Mouse (Mus musculus) MEL (cell line): ENCODE measurements around the gene Pkdcc. TPM values are rescaled to one million over a fixed set of nuclear protein-coding genes. Genes with fewer than 3 reads are reported as not detected.

Source experiments
- DNase-seq: peaks from one replicate; pipeline ENCODE4 v3.0.0; 2011; ENCODE audit warnings: low read depth, low spot score
- H3K27ac ChIP-seq: 2 replicates; pipeline ENCODE4 v1.5.1; 2012; ENCODE audit warnings: low read depth, mild to moderate bottlenecking, control low read depth, low read length, moderate library complexity; ENCODE audit not compliant: control insufficient read depth
- H3K27me3 ChIP-seq, 2 experiments: fragments of 150-350 bp in 1 of 2; sonication (generic) in 1 of 2; 2 replicates each; pipeline ENCODE4 v1.6.1; 2012; ENCODE audit warnings: low read length in 2 of 2, mild to moderate bottlenecking in 2 of 2, improper control_type of control experiment in 1 of 2, moderate library complexity in 1 of 2; ENCODE audit not compliant: insufficient read depth in 2 of 2, control insufficient read depth in 1 of 2
- H3K36me3 ChIP-seq, 2 experiments: 2 replicates each; pipeline ENCODE4 v1.6.1; 2012 to 2014; ENCODE audit warnings: low read length in 2 of 2, improper control_type of control experiment in 1 of 2, inconsistent platforms in 1 of 2, mild to moderate bottlenecking in 1 of 2; ENCODE audit not compliant: insufficient read depth in 2 of 2, control insufficient read depth in 1 of 2
- H3K4me1 ChIP-seq, 2 experiments: fragments of 150-350 bp in 1 of 2; sonication (generic) in 1 of 2; 2 replicates each; pipeline ENCODE4 v1.6.1; 2012; ENCODE audit warnings: low read length in 2 of 2, improper control_type of control experiment in 1 of 2, mild to moderate bottlenecking in 1 of 2; ENCODE audit not compliant: insufficient read depth in 2 of 2, control insufficient read depth in 1 of 2
- H3K4me3 ChIP-seq, 2 experiments: fragments of 150-350 bp in 1 of 2; sonication (generic) in 1 of 2; 2 replicates each; pipeline ENCODE4 v1.5.1; 2012; ENCODE audit warnings: low read depth in 2 of 2, low read length in 2 of 2, mild to moderate bottlenecking in 2 of 2, moderate library complexity in 2 of 2, control low read depth in 1 of 2, improper control_type of control experiment in 1 of 2; ENCODE audit not compliant: control insufficient read depth in 1 of 2, insufficient read depth in 1 of 2
- H3K79me2 ChIP-seq: 2 replicates; pipeline ENCODE4 v1.6.1; 2012; ENCODE audit warnings: mild to moderate bottlenecking, low read length, moderate library complexity; ENCODE audit not compliant: control insufficient read depth, poor library complexity, insufficient read depth
- H3K9ac ChIP-seq: 2 replicates; pipeline ENCODE4 v1.6.1; 2012; ENCODE audit warnings: low read depth, mild to moderate bottlenecking, control low read depth, low read length, moderate library complexity; ENCODE audit not compliant: control insufficient read depth, poor library complexity, severe bottlenecking
- H3K9me3 ChIP-seq: fragments of 150-350 bp; sonication (generic); replicated peaks from 2 replicates; pipeline ENCODE4 v1.6.1; 2012; ENCODE audit warnings: mild to moderate bottlenecking, low read length, improper control_type of control experiment, moderate library complexity; ENCODE audit not compliant: insufficient read depth
- BHLHE40 ChIP-seq: IDR thresholded peaks from 2 replicates; pipeline ENCODE4 v1.6.1; 2012; ENCODE audit warnings: low read depth, mild to moderate bottlenecking, inconsistent platforms, low read length, improper control_type of control experiment, borderline replicate concordance
- CHD2 ChIP-seq: IDR thresholded peaks from 2 replicates; pipeline ENCODE4 v1.6.1; 2011; ENCODE audit warnings: low read length, improper control_type of control experiment
- ELF1 ChIP-seq: IDR thresholded peaks from 2 replicates; pipeline ENCODE4 v1.6.1; 2014; ENCODE audit warnings: low read depth, mild to moderate bottlenecking, inconsistent platforms, low read length, improper control_type of control experiment, moderate library complexity
- ETS1 ChIP-seq: IDR thresholded peaks from 2 replicates; pipeline ENCODE4 v1.6.1; 2012; ENCODE audit warnings: low read depth, mild to moderate bottlenecking, inconsistent platforms, low read length, improper control_type of control experiment, moderate library complexity
- KAT2A ChIP-seq: conservative IDR thresholded peaks from 2 replicates; pipeline ENCODE4 v1.6.1; 2012; ENCODE audit warnings: low read depth, low read length, improper control_type of control experiment, inconsistent platforms
- MAFK ChIP-seq: IDR thresholded peaks from 2 replicates; pipeline ENCODE4 v1.6.1; 2011; ENCODE audit warnings: low read depth, mild to moderate bottlenecking, low read length, improper control_type of control experiment, borderline replicate concordance
- MAX ChIP-seq: IDR thresholded peaks from 2 replicates; pipeline ENCODE4 v1.6.1; 2011; ENCODE audit warnings: low read length, improper control_type of control experiment
- MAZ ChIP-seq: IDR thresholded peaks from 2 replicates; pipeline ENCODE4 v1.6.1; 2012; ENCODE audit warnings: low read depth, mild to moderate bottlenecking, inconsistent platforms, low read length, improper control_type of control experiment
- NELFE ChIP-seq: IDR thresholded peaks from 2 replicates; pipeline ENCODE4 v1.6.1; 2011; ENCODE audit warnings: low read depth, low read length, improper control_type of control experiment
- POLR2A ChIP-seq, 2 experiments: IDR thresholded peaks; 2 replicates each; pipeline ENCODE4 v1.6.1; 2011 to 2012; ENCODE audit warnings: low read length in 2 of 2, mild to moderate bottlenecking in 2 of 2, control low read depth in 1 of 2, improper control_type of control experiment in 1 of 2, low read depth in 1 of 2, moderate library complexity in 1 of 2; ENCODE audit not compliant: control insufficient read depth in 1 of 2, insufficient read depth in 1 of 2, poor library complexity in 1 of 2
- POLR2AphosphoS2 ChIP-seq: IDR thresholded peaks from 2 replicates; pipeline ENCODE4 v1.6.1; 2011; ENCODE audit warnings: low read length, improper control_type of control experiment
- RAD21 ChIP-seq: IDR thresholded peaks from 2 replicates; pipeline ENCODE4 v1.6.1; 2011; ENCODE audit warnings: mild to moderate bottlenecking, low read depth, low read length, improper control_type of control experiment
- SIN3A ChIP-seq: IDR thresholded peaks from 2 replicates; pipeline ENCODE4 v1.6.1; 2012; ENCODE audit warnings: low read length, improper control_type of control experiment, inconsistent platforms
- SMC3 ChIP-seq: IDR thresholded peaks from 2 replicates; pipeline ENCODE4 v1.6.1; 2011; ENCODE audit warnings: low read depth, low read length, improper control_type of control experiment
- TBP ChIP-seq: IDR thresholded peaks from 2 replicates; pipeline ENCODE4 v1.8.0; 2011; ENCODE audit warnings: low read depth, low read length, improper control_type of control experiment
- TCF12 ChIP-seq: IDR thresholded peaks from 2 replicates; pipeline ENCODE4 v1.6.1; 2014; ENCODE audit warnings: low read depth, mild to moderate bottlenecking, inconsistent platforms, low read length, improper control_type of control experiment, moderate library complexity
- USF1 ChIP-seq: IDR thresholded peaks from 2 replicates; pipeline ENCODE4 v1.6.1; 2014; ENCODE audit warnings: low read depth, mild to moderate bottlenecking, inconsistent platforms, low read length, improper control_type of control experiment, moderate library complexity
- USF2 ChIP-seq, 2 experiments: IDR thresholded peaks; 2 replicates each; pipeline ENCODE4 v1.6.1; 2011 to 2012; ENCODE audit warnings: improper control_type of control experiment in 2 of 2, low read length in 2 of 2, borderline replicate concordance in 1 of 2, inconsistent platforms in 1 of 2, low read depth in 1 of 2, mild to moderate bottlenecking in 1 of 2; ENCODE audit not compliant: insufficient read depth in 1 of 2
- ZKSCAN1 ChIP-seq: IDR thresholded peaks from 2 replicates; pipeline ENCODE4 v1.6.1; 2012; ENCODE audit warnings: low read depth, mild to moderate bottlenecking, inconsistent platforms, low read length, improper control_type of control experiment, moderate library complexity
- ZNF384 ChIP-seq: IDR thresholded peaks from 2 replicates; pipeline ENCODE4 v1.6.1; 2012; ENCODE audit warnings: low read depth, mild to moderate bottlenecking, inconsistent platforms, low read length, improper control_type of control experiment
- polyA plus RNA-seq, 2 experiments: library from polyadenylated mRNA; stranded (reverse) in 1 of 2; unstranded in 1 of 2; fragments of >175 nt in 1 of 2; fragments of >200 nt in 1 of 2; gene quantifications; 2 replicates each; pipeline versions ENCODE4 v1.2.1 to v1.2.4; 2012; ENCODE audit warnings: low replicate concordance in 2 of 2, low read depth in 1 of 2; ENCODE audit not compliant: insufficient read length in 2 of 2, insufficient read depth in 1 of 2, missing spikeins in 1 of 2
- total RNA-seq: library from RNA; depleted of rRNA; stranded (reverse); fragments of 300-350 nt; gene quantifications from 2 replicates; pipeline ENCODE4 v1.2.3, GENCODE M21; 2012

Gene Pkdcc
- total and polyA plus RNA-seq, 3 experiments = not detected

- Histone ChIP-seq H3K4me1 (no peaks in the 10 kb centered on the region), H3K27me3 (no peaks in the 10 kb centered on the region)
Measured at GRCm38 (mm10) chr17:83218189-83218588, 3.1 kb downstream of the Pkdcc start.

DNA sequence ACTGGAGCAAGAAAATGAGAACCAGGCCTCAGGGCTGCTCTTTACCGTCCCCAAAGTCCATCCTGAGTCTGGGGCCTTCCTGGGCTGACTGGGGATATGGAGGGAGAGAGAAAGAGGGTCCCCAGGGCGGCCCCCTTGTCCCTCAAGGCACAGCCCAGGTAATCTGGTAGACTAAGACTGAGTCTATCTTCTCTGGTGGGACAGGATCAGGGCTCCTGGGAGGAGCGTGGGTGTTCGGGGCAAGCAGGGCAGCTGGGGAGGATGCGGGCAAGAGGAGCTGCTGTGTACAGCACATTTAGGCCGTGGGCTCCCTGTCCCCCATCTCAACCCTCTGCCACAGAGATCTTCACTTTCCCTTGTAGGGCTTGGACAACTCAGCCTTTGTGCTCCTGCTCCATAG is 3.6 kb downstream of the Pkdcc start:
- Histone ChIP-seq H3K9ac (no peak overlapping the region), H3K27ac (no peak overlapping the region), H3K27me3 (no peaks in the 10 kb centered on the region), H3K9me3 (no peaks in the 10 kb centered on the region), H3K4me1 (no peaks in the 10 kb centered on the region), H3K79me2 (no peaks in the 10 kb centered on the region), H3K4me3 (no peak overlapping the region), H3K36me3 (no peaks in the 10 kb centered on the region)
- TF ChIP-seq MAZ (no peak), MAFK (no peak), TBP (no peak), POLR2AphosphoS2 (no peak), CHD2 (no peak), POLR2A (IDR thresholded peaks at IDR 0.05; ENCODE audit: control insufficient read depth in 1 of 2, insufficient read depth in 1 of 2, low read depth in 1 of 2, low read length in 2 of 2, poor library complexity in 1 of 2) (no peak), NELFE (no peak), MAX (no peak), TCF12 (no peak), RAD21 (no peak), USF2 (IDR thresholded peaks at IDR 0.05; ENCODE audit: borderline replicate concordance in 1 of 2, insufficient read depth in 1 of 2, low read depth in 1 of 2, low read length in 2 of 2) (no peak), ZNF384 (no peak), ELF1 (no peak), KAT2A (no peak), USF1 (no peak), SIN3A (no peak), ZKSCAN1 (no peak)
- DNase-seq = no peak

More at GRCm38 (mm10) chr17:83218189-83218588, 3.1 kb downstream of the Pkdcc start:
- DNase-seq = no peak
- no peak overlapping the region for H3K4me3 ChIP-seq
- no peak overlapping the region for H3K27ac ChIP-seq
- H3K9ac ChIP-seq = no peak overlapping the region
- no peaks in the 10 kb centered on the region for H3K36me3 ChIP-seq
- H3K79me2 ChIP-seq = no peaks in the 10 kb centered on the region
- H3K9me3 ChIP-seq = no peaks in the 10 kb centered on the region
- TF ChIP-seq BHLHE40 = no peak
- no peak for TF ChIP-seq TBP
- no peak for TF ChIP-seq SMC3
- TF ChIP-seq ELF1 = no peak
- TF ChIP-seq SIN3A = no peak
- TF ChIP-seq ETS1 = no peak
- no peak for TF ChIP-seq USF2 (IDR thresholded peaks at IDR 0.05; ENCODE audit: borderline replicate concordance in 1 of 2, insufficient read depth in 1 of 2, low read depth in 1 of 2, low read length in 2 of 2)
